In the genomic region with DNA sequence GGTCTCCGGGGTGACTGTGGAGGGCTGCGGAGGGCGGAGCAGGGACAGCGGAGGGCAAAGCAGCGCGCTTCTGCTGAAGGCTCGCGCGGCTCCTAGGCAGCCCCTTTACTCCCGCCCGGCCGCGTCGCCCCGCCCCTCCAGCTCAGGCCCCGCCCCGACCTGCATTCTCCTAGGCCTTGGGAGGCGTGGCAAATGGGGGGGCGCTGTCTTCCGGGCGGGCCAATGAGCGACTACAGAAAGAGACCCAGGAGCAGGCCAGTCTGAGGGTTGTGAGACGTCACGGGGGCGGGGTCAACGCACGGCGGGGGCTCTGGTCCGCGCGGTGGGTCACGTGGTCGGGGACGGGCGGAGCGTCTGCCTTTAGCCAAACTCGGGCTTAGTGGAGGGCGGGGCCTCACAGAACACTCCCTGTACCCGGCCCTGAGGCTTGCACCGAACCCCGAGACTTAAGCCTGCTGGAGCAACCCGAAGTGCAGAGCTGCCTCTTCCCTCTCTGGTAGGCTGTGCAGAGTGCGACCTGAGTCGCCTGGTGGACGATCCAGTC, we compare ENCODE assay signal across 7 mouse cellular contexts. TPM values are rescaled to one million over a fixed set of nuclear protein-coding genes. Genes with fewer than 3 reads are reported as not detected.
DNase-seq lines count a peak whose midpoint lies in the region; ATAC-seq lines count a peak whose summit lies in the region.

A gene (minus strand): TSS at position 276 of the 544 bp plus-strand sequence.

- H3K27me3 ChIP-seq in embryonic facial prominence, embryonic 11.5 days (ENCODE audit: control insufficient read depth, insufficient read depth, low read length) = no peaks in the 10 kb centered on the region
- peaks cover 17% of the 10 kb centered on the region for H3K27me3 ChIP-seq in limb, embryonic 10.5 days (ENCODE audit: low read depth, poor library complexity, severe bottlenecking)
- no peaks in the 10 kb centered on the region for H3K27me3 ChIP-seq in midbrain, embryonic 13.5 days

- H3K4me3 ChIP-seq in embryonic facial prominence, embryonic 11.5 days (ENCODE audit: low read depth, low read length) = peak within 1 kb of the TSS; percentile 45
- H3K4me3 ChIP-seq in limb, embryonic 10.5 days = peak within 1 kb of the TSS; percentile 58
- peak within 1 kb of the TSS; percentile 52 for H3K4me3 ChIP-seq in midbrain, embryonic 13.5 days (replicated peaks)

- H3K36me3 ChIP-seq in embryonic facial prominence, embryonic 11.5 days (replicated peaks; ENCODE audit: control insufficient read depth, insufficient read depth, low read depth, low read length) = no peaks in the 10 kb centered on the region
- no peaks in the 10 kb centered on the region for H3K36me3 ChIP-seq in limb, embryonic 10.5 days
- H3K36me3 ChIP-seq in midbrain, embryonic 13.5 days = no peaks in the 10 kb centered on the region

- peak within 1 kb of the TSS; percentile 64 for H3K9ac ChIP-seq in embryonic facial prominence, embryonic 11.5 days (replicated peaks; ENCODE audit: low read length)
- peak within 1 kb of the TSS; percentile 67 for H3K9ac ChIP-seq in midbrain, embryonic 13.5 days (replicated peaks)

- 11% methylated on average over 15 of the region's 45 CpGs for WGBS in embryonic facial prominence, embryonic 11.5 days
- WGBS in limb, embryonic 10.5 days = 8% methylated on average over 33 of the region's 45 CpGs
- 17% methylated on average over 34 of the region's 45 CpGs for WGBS in midbrain, embryonic 13.5 days

- peak; percentile 98 for DNase-seq in adrenal gland, postnatal 14 days
- peak; percentile 90 for DNase-seq in embryonic facial prominence, embryonic 11.5 days (ENCODE audit: low spot score)
- peak; percentile 99 for DNase-seq in kidney, adult 11 months
- peak; percentile 93 for DNase-seq in limb, embryonic 10.5 days (ENCODE audit: low spot score)
- peak; percentile 92 for DNase-seq in spleen, adult 12 weeks (ENCODE audit: low spot score)

- no peaks in the 10 kb centered on the region for H3K4me1 ChIP-seq in embryonic facial prominence, embryonic 11.5 days (ENCODE audit: control insufficient read depth, insufficient read depth, low read length)
- no peaks in the 10 kb centered on the region for H3K4me1 ChIP-seq in limb, embryonic 10.5 days
- H3K4me1 ChIP-seq in midbrain, embryonic 13.5 days (replicated peaks) = no peaks in the 10 kb centered on the region

- peak within 1 kb of the TSS; percentile 45 for H3K4me2 ChIP-seq in embryonic facial prominence, embryonic 11.5 days (ENCODE audit: low read depth, low read length)
- H3K4me2 ChIP-seq in midbrain, embryonic 13.5 days (replicated peaks) = peak within 1 kb of the TSS; percentile 62

- H3K9me3 ChIP-seq in embryonic facial prominence, embryonic 11.5 days (replicated peaks; ENCODE audit: control insufficient read depth, low read length) = no peaks in the 10 kb centered on the region
- H3K9me3 ChIP-seq in limb, embryonic 10.5 days (replicated peaks) = no peaks in the 10 kb centered on the region
- no peaks in the 10 kb centered on the region for H3K9me3 ChIP-seq in midbrain, embryonic 13.5 days

- H3K27ac ChIP-seq in embryonic facial prominence, embryonic 11.5 days (replicated peaks; ENCODE audit: low read depth, low read length) = 0 out of 2 replicates have a peak within 1 kb of the TSS, but pooled peaks have one; percentile 52
- peak within 1 kb of the TSS; percentile 86 for H3K27ac ChIP-seq in limb, embryonic 10.5 days
- H3K27ac ChIP-seq in midbrain, embryonic 13.5 days = peak within 1 kb of the TSS; percentile 88

- peak; percentile 99 for ATAC-seq in embryonic facial prominence, embryonic 11.5 days (replicated peaks; ENCODE audit: insufficient number of reproducible peaks, low FRiP score, low TSS enrichment, low read depth)
- ATAC-seq in granulocyte monocyte progenitor cell, adult 5-6 weeks (replicated peaks; ENCODE audit: poor library complexity, severe bottlenecking) = peak; percentile 75
- peak; percentile 99 for ATAC-seq in midbrain, embryonic 13.5 days

RNA-seq across cellular contexts. Expression of the gene that starts here (rescaled TPM):
- 70.5 and 116 TPM in 2 replicates for total RNA-seq in adrenal gland, postnatal 14 days (2021)
- 6.6 and 8.5 TPM in 2 replicates for polyA plus RNA-seq in embryonic facial prominence, embryonic 11.5 days (2014; fragmentation: Nextera tagmentation; extraction: Ambion mirVana)
- total RNA-seq in granulocyte monocyte progenitor cell, adult 5-6 weeks (2014; fragmentation: Nextera tagmentation) = 13.0 and 18.7 TPM in 2 replicates
- 15.2 and 18.1 TPM in 2 replicates for total RNA-seq in granulocyte monocyte progenitor cell, adult 5-6 weeks (2017)
- polyA plus RNA-seq in limb, embryonic 10.5 days (2016; fragmentation: Nextera tagmentation; extraction: Ambion mirVana) = 4.5 and 5.8 TPM in 2 replicates
- polyA plus RNA-seq in midbrain, embryonic 13.5 days (2015; fragmentation: Nextera tagmentation; extraction: Ambion mirVana) = 7.8 and 8.0 TPM in 2 replicates

Comparison
In these comparisons a context has a peak if more than half of its experiments do, and no peak if none do; other contexts are left out.
1. Peak in every context shown above with its lines: DNase-seq, ATAC-seq, H3K4me3 ChIP-seq and H3K27ac ChIP-seq.